Mouse (Mus musculus): ENCODE data around the gene Selenow.

DNA sequence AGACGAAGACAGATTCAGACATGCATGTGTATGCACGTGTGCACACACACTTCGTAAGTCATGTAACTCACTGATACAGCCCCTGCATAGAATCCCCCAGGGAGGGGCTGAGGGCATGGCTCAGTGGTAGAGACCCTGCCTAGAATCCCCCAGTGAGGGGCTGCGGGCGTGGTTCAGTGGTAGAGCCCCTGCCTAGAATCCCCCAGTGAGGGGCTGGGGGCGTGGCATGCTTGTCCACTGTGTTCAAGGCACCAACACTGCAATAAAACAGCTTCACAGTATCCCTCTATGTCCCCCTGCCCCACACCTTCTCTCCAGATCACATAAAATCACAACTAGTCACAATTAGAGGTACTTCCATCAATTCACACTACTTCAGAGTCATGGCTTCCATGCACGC lies 39.6 kb upstream of the Selenow start:
- TF ChIP-seq CTCF (IDR thresholded peaks at IDR 0.05; ENCODE audit: borderline replicate concordance, control insufficient read depth, extremely low read depth, insufficient read depth, low read length, poor library complexity) (no peak), POLR2A (IDR thresholded peaks at IDR 0.05; ENCODE audit: control insufficient read depth, extremely low read depth, insufficient read depth, low read length, poor library complexity) (no peak)

Data from thymus, adult 2 months (tissue).